Mouse (Mus musculus) ovary, postnatal 36 days (tissue): ENCODE measurements around the gene Acad11.

Source experiments
- DNase-seq: peaks from one replicate; pipeline ENCODE4 v3.0.0; 2022; ENCODE audit warnings: low spot score, mixed read lengths

Acad11 gene

GRCm38 (mm10) chr9:104063244-104063961 lies at the start of gene Acad11:
Acad11 (plus strand) TSS chr9:104063377.
- peak; percentile 79 for DNase-seq

GRCm38 (mm10) chr9:104014526-104014925 lies 48.7 kb upstream of the Acad11 start:
- no peak for DNase-seq

GRCm38 (mm10) chr9:104021026-104021425 lies 42.2 kb upstream of the Acad11 start:
- DNase-seq: no peak

GRCm38 (mm10) chr9:104027186-104027585 lies 36.0 kb upstream of the Acad11 start:
- no peak for DNase-seq

GRCm38 (mm10) chr9:104029861-104030260 lies 33.3 kb upstream of the Acad11 start:
- DNase-seq: no peak

- no peak for DNase-seq
Observed at GRCm38 (mm10) chr9:104034231-104034630, 28.9 kb upstream of the Acad11 start.

GRCm38 (mm10) chr9:104034718-104035117 lies 28.5 kb upstream of the Acad11 start:
- no peak for DNase-seq

GRCm38 (mm10) chr9:104035261-104036015 lies 27.7 kb upstream of the Acad11 start:
- peak; percentile 79 for DNase-seq

GRCm38 (mm10) chr9:104038266-104038665 lies 24.9 kb upstream of the Acad11 start:
- no peak for DNase-seq

- no peak for DNase-seq
Observed at GRCm38 (mm10) chr9:104039031-104039695, 24.0 kb upstream of the Acad11 start.

- DNase-seq: no peak
Observed at GRCm38 (mm10) chr9:104039742-104040141, 23.4 kb upstream of the Acad11 start.

GRCm38 (mm10) chr9:104040362-104040761 lies 22.8 kb upstream of the Acad11 start, which contains the start of gene Gm28305:
Gm28305 (plus strand) TSS chr9:104040662.
- no peak for DNase-seq

- no peak for DNase-seq
Observed at GRCm38 (mm10) chr9:104043676-104044075, 19.5 kb upstream of the Acad11 start.

- DNase-seq: no peak
Observed at GRCm38 (mm10) chr9:104051028-104051427, 12.1 kb upstream of the Acad11 start.

GRCm38 (mm10) chr9:104062430-104063243 lies 540 bp upstream of the Acad11 start, which contains the start of gene Uba5:
Uba5 (minus strand) TSS chr9:104063134.
- peak; percentile 72 for DNase-seq

GRCm38 (mm10) chr9:104064571-104064970 lies 1.4 kb downstream of the Acad11 start:
- DNase-seq: no peak

- DNase-seq: no peak
Observed at GRCm38 (mm10) chr9:104070241-104070640, 7.1 kb downstream of the Acad11 start.

GRCm38 (mm10) chr9:104070863-104071604 lies 7.9 kb downstream of the Acad11 start:
- no peak for DNase-seq

- DNase-seq: no peak
Observed at GRCm38 (mm10) chr9:104075808-104076207, 12.6 kb downstream of the Acad11 start.

- DNase-seq: no peak
Observed at GRCm38 (mm10) chr9:104078780-104079179, 15.6 kb downstream of the Acad11 start.

- peak; percentile 46 for DNase-seq
Observed at GRCm38 (mm10) chr9:104079379-104079778, 16.2 kb downstream of the Acad11 start.
